30 mouse cellular contexts compared by ENCODE assay signal in the genomic region with DNA sequence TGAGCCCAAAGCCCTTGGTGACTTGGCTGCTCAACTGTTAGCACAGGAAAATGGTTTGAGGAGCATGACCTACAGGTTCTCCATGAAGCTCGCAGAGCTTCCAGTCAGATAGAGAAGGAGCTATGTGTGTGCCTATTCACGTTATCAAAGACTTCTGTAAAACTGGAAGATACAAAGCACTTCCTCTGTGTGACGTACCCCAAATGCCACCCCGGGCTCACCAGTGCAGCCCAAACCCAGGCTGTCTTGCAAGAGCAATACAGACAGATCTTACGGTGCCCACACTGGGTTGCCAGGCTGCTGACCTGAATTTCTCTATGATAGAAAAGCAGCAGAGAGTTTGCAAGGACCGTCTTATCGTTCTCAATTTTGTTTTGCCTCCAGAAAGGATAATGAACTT.
DNase-seq lines count a peak whose midpoint lies in the region; ATAC-seq and TF ChIP-seq lines count a peak whose summit lies in the region.
"Had no signal": no experiment of that assay in that cellular context is flagged by ENCODE, and none has a peak within 500 bp of the region (broad histone marks: within the 10 kb centered on the region; RNA-seq: fewer than 3 reads in every experiment).

No protein-coding gene starts in this region.

- no peak for TF ChIP-seq CTCF in bone marrow, adult 2 months (IDR thresholded peaks at IDR 0.05; ENCODE audit: control insufficient read depth, insufficient read depth, low read length)

- H3K27me3 ChIP-seq in midbrain, embryonic 11.5 days (ENCODE audit: control insufficient read depth, insufficient read depth, low read length), result no peaks in the 10 kb centered on the region
- H3K27me3 ChIP-seq in midbrain, embryonic 15.5 days (replicated peaks), result no peaks in the 10 kb centered on the region
- H3K27me3 ChIP-seq: embryonic facial prominence, embryonic 15.5 days; heart, embryonic 15.5 days had no signal

- no peaks in the 10 kb centered on the region for H3K36me3 ChIP-seq in midbrain, embryonic 11.5 days (ENCODE audit: control insufficient read depth, insufficient read depth, low read length)
- no peaks in the 10 kb centered on the region for H3K36me3 ChIP-seq in midbrain, embryonic 15.5 days (replicated peaks)
- H3K36me3 ChIP-seq: embryonic facial prominence, embryonic 15.5 days; heart, embryonic 15.5 days; limb, embryonic 12.5 days; liver, embryonic 13.5 days had no signal

- no peaks in the 10 kb centered on the region for H3K9me3 ChIP-seq in midbrain, embryonic 11.5 days (ENCODE audit: control insufficient read depth, low read length)
- H3K9me3 ChIP-seq in midbrain, embryonic 15.5 days, result no peaks in the 10 kb centered on the region
- H3K9me3 ChIP-seq: embryonic facial prominence, embryonic 15.5 days; heart, embryonic 15.5 days; limb, embryonic 12.5 days; liver, embryonic 13.5 days had no signal

- H3K9ac ChIP-seq in midbrain, embryonic 11.5 days (ENCODE audit: low read length), result no peak overlapping the region
- H3K9ac ChIP-seq in midbrain, embryonic 15.5 days, result no peak overlapping the region
- H3K9ac ChIP-seq: embryonic facial prominence, embryonic 15.5 days; heart, embryonic 15.5 days; hindbrain, embryonic 14.5 days; limb, embryonic 12.5 days; liver, embryonic 13.5 days had no signal

- 89% methylated on average over 7 of the region's 7 CpGs for WGBS in midbrain, embryonic 11.5 days
- WGBS in midbrain, embryonic 15.5 days, result 84% methylated on average over 7 of the region's 7 CpGs
- WGBS in bone marrow, adult 2 months, result 42% methylated on average over 7 of the region's 7 CpGs

- H3K4me3 ChIP-seq in midbrain, embryonic 11.5 days (ENCODE audit: low read depth, low read length), result no peak overlapping the region
- no peak overlapping the region for H3K4me3 ChIP-seq in midbrain, embryonic 15.5 days
- H3K4me3 ChIP-seq in bone marrow, adult 2 months (replicated peaks; ENCODE audit: control insufficient read depth, low read depth, low read length), result no peak overlapping the region
- H3K4me3 ChIP-seq: embryonic facial prominence, embryonic 15.5 days; gastrocnemius, adult 2 months; heart, embryonic 15.5 days; limb, embryonic 12.5 days; liver, embryonic 13.5 days had no signal

- H3K4me2 ChIP-seq in midbrain, embryonic 11.5 days, result no peak overlapping the region
- H3K4me2 ChIP-seq in midbrain, embryonic 15.5 days, result no peak overlapping the region
- H3K4me2 ChIP-seq: embryonic facial prominence, embryonic 15.5 days; heart, embryonic 15.5 days; hindbrain, embryonic 14.5 days; limb, embryonic 12.5 days; liver, embryonic 13.5 days had no signal

- no peak for ATAC-seq in midbrain, embryonic 11.5 days (ENCODE audit: low FRiP score)
- ATAC-seq in midbrain, embryonic 15.5 days (replicated peaks), result no peak
- ATAC-seq in megakaryocyte progenitor cell, adult 5-6 weeks (replicated peaks; ENCODE audit: poor library complexity), result peak; percentile 48; the same call in 1 of the 2 replicates
- ATAC-seq: activated CD4-positive, CD25-positive, alpha-beta regulatory T cell, adult 4 months; CD4-positive, CD25-positive, alpha-beta regulatory T cell, adult 4 months; forebrain, embryonic 14.5 days; midbrain, embryonic 16.5 days had no signal

- TF ChIP-seq POLR2A in bone marrow, adult 2 months (IDR thresholded peaks at IDR 0.05; ENCODE audit: borderline replicate concordance, control insufficient read depth, low read depth, low read length), result no peak

- peaks cover 3% of the 10 kb centered on the region; the same call in 1 of the 2 replicates for H3K4me1 ChIP-seq in midbrain, embryonic 11.5 days (ENCODE audit: control insufficient read depth, insufficient read depth, low read length)
- no peaks in the 10 kb centered on the region for H3K4me1 ChIP-seq in midbrain, embryonic 15.5 days
- H3K4me1 ChIP-seq in bone marrow, adult 2 months (ENCODE audit: control insufficient read depth, insufficient read depth, low read length), result no peaks in the 10 kb centered on the region; the same call in 1 of the 2 replicates
- H3K4me1 ChIP-seq: liver, embryonic 13.5 days had no signal

- H3K27ac ChIP-seq in midbrain, embryonic 11.5 days (ENCODE audit: low read depth, low read length), result no peak overlapping the region
- H3K27ac ChIP-seq in midbrain, embryonic 15.5 days, result no peak overlapping the region
- peak overlapping the region; percentile 7; the same call in 1 of the 2 replicates for H3K27ac ChIP-seq in bone marrow, adult 2 months (ENCODE audit: control insufficient read depth, insufficient read depth, low read depth, low read length, poor library complexity)
- H3K27ac ChIP-seq: embryonic facial prominence, embryonic 15.5 days; gastrocnemius, adult 2 months; heart, embryonic 15.5 days; hindbrain, embryonic 14.5 days; limb, embryonic 12.5 days; liver, embryonic 13.5 days; macrophage; stomach, postnatal 0 days had no signal

- DNase-seq in heart, adult 11 months, result peak; percentile 75
- no peak for DNase-seq in heart, adult 18-20 months
- peak; percentile 49 for DNase-seq in midbrain, embryonic 11.5 days (ENCODE audit: low spot score, missing footprints)
- DNase-seq in layer of hippocampus, postnatal 10 days (ENCODE audit: low spot score in 2 of 2), result no peak
- DNase-seq: adrenal gland, adult 2 months; cerebellum, adult 8-10 months; cerebellum, postnatal 36 days; gastrocnemius, adult 2 months; gastrocnemius, postnatal 36 days; heart, postnatal 36 days; kidney, adult 11 months; kidney, postnatal 14 days; layer of hippocampus, adult 9-11 months; liver, embryonic 13.5 days; lung, adult 2 months; lung, postnatal 10 days; right cerebral cortex, postnatal 4 days had no signal

Comparison
In these comparisons a context has a peak if more than half of its experiments do, and no peak if none do; other contexts are left out.
1. DNase-seq: peak in heart, adult 11 months (single experiment) and midbrain, embryonic 11.5 days (single experiment); none in heart, adult 18-20 months (0 of 2) and layer of hippocampus, postnatal 10 days (0 of 2).